Mouse (Mus musculus) fibroblast of lung, adult 2 months (primary cell): ENCODE data around the gene Polr3g.
"Not testable (repeated sequence)": the region's sequence is repeated elsewhere in the genome, so short reads cannot be mapped to it uniquely, and the experiment has no call there.

Experiments used
- DNase-seq: peaks from one replicate; pipeline ENCODE4 v3.0.0-alpha.2; 2011; ENCODE audit warnings: low read depth

Polr3g gene

GRCm38 (mm10) chr13:81684884-81685283, 25.9 kb downstream of the Polr3g start:
- DNase-seq: no peak

DNA sequence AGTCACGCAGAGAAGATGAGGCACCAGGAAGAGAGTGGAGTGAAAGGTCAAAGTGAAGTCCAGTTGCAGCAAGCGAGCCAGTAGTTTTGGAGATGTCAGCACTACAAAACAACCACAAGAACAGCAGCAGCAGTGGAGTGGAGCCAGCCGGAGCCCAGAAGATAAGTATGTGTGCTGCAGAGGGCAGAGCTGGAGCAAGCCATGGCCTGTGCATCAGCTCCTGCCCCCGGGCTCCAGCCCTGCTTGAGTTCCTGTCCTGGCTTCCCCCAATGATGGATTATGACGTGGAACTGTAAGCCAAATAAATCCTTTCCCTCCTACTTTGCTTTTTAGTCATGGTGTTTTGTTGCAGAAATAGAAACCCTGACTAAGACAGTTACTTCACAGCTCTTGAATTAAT, 26.6 kb downstream of the Polr3g start:
- no peak for DNase-seq

GRCm38 (mm10) chr13:81683107-81683506, 27.7 kb downstream of the Polr3g start:
- DNase-seq: no peak

DNA sequence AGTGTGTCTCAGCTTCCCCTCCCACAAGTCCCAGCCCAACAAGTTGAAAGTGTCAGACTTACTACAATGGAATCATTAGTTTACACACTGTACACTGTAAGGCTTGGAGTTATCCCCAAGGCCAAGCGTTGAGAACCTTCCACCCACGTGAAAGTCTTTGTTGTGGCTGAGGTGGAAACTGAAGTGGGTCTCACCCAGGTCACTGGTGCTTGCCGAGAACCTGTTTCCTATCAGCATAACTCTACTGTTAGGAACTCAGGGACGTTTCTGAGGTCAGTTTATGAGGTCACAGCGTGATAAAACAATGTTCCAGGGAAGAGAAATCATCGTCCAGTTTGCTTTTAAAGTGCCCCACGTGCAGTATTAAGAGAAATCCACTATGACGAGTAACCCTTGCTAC, 35.5 kb downstream of the Polr3g start:
- no peak for DNase-seq

DNA sequence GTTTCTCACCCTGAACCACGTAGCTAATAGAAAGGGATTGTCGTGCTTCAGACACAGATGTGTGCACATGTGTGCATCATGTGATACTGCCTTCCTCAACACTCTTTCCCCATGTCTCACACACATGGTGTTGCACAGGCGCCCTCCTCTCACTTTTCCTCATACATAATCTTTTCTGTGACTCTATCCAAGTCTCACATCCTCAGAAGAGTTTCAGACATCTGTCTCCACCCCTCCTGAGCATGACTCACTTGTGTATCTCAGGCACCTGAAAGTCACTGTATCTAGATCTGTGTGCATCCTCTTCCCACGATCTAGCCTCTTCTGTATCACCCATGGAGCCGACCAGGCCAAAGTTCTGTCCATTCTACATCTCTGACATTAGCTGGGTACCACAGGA, 43.1 kb downstream of the Polr3g start:
- DNase-seq: no peak

DNA sequence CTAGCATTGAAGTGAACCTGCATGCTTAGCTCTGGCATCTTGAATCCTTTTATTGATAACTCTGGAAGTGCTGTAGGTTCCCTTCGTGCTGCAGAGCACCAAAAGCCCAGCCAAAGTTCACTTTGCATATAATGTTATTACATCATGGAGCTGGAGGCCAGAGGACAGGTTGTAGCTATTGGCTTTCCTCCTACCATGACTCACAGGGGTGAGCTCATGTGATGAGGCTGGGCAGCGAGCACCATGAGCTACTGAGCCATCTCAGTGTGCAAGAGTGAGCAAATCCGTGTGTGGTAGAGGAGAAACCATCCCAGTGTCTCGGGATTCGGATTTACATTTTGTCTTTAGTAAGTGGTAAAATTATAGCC, 46.5 kb downstream of the Polr3g start:
- peak; percentile 58 for DNase-seq

GRCm38 (mm10) chr13:81663566-81664330, 47.1 kb downstream of the Polr3g start:
- DNase-seq: no peak

- DNase-seq: no peak
Measured at GRCm38 (mm10) chr13:81658053-81658752, 52.6 kb downstream of the Polr3g start.

DNA sequence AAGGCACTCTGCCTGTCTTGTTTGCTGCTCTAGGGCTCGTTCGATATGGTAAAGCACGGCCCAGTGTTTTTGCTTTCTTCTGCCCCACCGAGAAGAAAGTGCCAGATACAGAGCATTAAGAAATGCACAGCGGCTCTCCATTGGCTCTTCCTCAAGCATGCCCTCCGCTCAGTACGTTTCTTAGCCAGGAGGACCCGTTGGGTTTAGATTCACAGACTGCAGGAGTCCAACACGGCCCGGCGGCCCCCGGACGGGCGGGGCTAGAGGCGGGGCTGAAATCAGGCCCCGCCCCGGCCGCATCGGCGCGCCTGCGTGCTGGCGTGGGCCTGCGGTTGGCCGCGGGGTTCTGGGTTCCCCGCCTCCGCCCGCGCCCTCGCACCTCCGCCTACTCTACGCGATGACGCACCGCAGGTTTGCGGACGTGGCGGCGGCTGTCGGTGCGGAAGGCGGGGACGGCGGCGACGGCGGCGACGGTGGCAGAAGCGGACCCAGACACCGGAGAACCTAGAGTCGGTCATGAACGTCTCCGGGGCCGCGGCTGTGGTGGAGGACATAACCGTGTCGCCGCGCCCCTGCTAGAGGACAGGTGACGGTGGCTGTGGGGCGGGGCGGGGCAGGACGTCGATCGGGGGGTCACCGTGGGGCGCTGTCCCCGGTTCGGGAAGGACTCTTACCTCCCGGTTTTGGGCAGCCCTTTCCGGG, 53.3 kb downstream of the Polr3g start, which contains the start of gene Lysmd3:
TSS of gene Lysmd3 (plus strand) at position 313 of the 702 bp plus-strand sequence.
- peak; percentile 69 for DNase-seq

DNA sequence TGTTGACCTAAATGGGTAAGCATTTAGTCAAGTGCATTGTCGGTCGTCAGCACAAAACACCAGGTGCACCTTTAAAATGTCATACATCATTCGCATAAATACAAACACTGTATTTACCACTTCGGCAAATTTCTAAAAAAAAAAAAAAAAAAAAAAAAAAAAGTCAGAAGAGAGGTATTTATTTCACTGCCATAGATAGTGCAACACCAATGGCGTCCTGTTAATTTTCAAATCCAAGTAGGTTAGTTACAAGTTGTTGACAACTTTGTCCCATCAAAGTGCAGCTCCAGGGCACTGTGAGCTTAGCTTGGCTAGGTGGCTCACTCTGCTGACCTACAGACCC, 53.8 kb downstream of the Polr3g start:
- DNase-seq: no peak

- DNase-seq: no peak
Measured at GRCm38 (mm10) chr13:81656091-81656850, 54.5 kb downstream of the Polr3g start.

DNA sequence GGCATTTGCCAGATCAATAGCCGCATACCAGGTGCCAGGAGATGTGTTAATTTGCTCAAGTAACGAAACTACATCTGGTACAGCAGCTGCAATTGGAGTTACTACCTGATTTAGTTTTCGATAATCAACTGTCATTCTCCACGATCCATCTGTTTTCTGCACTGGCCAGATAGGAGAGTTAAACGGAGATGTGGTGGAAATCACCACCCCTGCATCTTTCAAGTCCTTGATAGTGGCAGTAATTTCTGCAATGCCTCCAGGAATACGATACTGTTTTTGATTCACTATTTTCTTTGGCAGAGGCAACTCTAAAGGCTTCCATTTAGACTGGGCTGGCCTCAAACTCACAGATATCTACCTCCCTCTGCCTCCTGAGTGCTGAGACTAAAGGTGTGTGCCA, 60.4 kb downstream of the Polr3g start:
- DNase-seq: not testable (repeated sequence)

GRCm38 (mm10) chr13:81646348-81646747, 64.5 kb downstream of the Polr3g start:
- DNase-seq: no peak

DNA sequence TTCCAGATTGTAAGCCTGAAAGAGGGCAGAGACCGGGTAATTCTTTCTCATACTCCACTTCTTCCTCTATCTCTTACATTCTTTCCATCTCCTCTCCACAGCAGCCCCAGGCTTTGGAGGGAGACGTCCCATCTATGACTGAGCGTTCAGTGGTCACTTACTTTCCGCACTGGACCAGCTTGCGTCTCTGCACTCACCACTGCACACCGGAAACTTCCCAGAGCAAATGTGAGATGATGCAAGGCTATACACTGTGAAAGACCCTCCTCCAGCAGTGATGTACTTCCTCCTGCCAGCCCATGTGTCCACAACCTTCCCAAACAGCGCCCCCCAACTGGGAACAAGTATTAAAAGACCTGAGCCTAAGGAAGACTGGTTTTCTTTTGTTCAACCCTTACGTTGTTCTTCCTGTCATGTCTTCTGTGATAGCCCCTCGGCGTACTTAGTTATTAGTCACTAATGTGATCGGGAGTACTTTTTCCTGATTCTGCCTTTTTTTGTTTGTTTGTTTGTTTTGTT, 66.7 kb downstream of the Polr3g start:
- no peak for DNase-seq

- no peak for DNase-seq
Measured at GRCm38 (mm10) chr13:81642491-81643149, 68.2 kb downstream of the Polr3g start.

- DNase-seq: peak; percentile 46
Measured at GRCm38 (mm10) chr13:81641289-81642045, 69.3 kb downstream of the Polr3g start.

DNA sequence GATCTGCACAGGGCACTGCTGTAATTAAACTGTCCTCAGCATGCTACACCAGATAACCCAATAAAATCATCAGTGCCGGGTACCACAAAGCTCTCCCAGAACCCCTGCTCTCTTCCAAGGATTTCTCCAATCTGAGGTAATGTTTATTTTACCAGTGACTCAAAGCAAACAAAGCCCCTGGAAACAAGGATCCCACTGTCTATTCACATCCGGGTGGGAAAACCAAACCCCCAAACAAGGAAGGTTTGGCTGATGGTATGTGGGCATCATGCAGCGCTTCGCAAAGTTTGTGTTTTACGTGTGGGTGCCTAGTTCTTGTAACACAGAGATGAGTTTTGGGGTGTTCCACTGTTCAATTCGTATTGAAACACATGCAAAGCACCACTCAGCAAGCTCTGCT, 69.9 kb downstream of the Polr3g start:
- DNase-seq: no peak

- no peak for DNase-seq
Measured at GRCm38 (mm10) chr13:81639624-81640023, 71.2 kb downstream of the Polr3g start.

DNA sequence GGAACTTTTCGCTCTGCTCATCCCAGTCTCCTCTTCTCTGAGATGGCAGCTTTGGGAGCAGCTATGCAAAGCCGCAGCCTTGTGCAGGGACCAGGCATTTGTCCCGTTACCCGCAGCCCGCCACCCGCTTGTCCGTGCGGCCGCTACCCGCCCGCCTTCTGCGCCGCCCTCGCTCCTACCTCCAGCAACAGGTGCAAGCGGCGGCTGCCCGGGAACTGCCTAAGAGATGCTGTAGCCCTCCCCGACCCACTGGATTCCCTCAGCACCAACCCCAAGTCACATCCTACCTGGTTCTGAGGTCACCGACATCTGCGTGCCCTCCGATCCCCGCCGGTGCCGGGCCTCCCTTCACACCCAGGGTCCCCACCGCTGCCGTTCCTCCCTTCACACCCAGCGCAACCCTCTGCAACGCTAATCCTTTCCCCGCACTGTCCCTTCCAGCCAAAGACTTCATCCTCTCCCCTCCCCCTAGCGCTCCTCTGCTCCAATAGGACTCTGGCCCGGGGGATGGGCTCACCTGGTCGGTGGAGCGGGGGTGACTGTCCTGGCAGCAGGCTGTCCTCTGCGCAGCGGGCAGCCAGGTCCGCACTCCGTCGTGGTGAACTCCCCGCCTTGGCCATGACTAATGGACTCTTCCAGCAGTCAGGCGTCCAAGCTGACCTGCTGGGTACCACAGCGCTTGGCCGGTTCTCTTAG, 77.9 kb downstream of the Polr3g start, which contains the start of gene Adgrv1:
TSS of gene Adgrv1 (minus strand) at position 435 of the 696 bp plus-strand sequence.
- no peak for DNase-seq

DNA sequence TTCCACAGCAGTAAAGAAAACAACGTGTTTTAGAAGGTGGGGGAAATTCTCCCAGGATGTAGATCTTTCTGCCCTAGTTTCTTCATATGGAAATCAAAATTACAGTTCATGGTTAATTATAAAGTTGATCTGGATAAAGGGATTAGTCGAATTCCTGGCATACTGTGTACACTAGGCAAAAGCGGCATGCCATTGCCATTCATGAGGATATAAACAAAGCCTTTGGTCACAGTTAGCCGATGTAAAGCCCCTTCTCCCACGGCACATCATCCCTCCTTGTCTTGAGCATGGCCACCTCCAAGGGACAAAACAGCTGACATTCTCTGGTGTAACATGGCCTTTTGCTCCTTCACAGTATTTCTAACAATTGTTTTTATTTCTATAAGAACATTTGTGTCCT, 80.2 kb downstream of the Polr3g start:
- no peak for DNase-seq
